Mouse (Mus musculus) lung, embryonic 14.5 days (tissue): ENCODE results near the gene Dag1. TPM values are rescaled to one million over a fixed set of nuclear protein-coding genes. Genes with fewer than 3 reads are reported as not detected.

ENCODE experiments used
- ATAC-seq: fragments of 200-750 bp; cut with Nextera tagmentation; 2 replicates; pipeline ENCODE4 v1.8.0; 2017; ENCODE audit warnings: mild to moderate bottlenecking, moderate TSS enrichment, moderate library complexity; ENCODE audit not compliant: insufficient read depth
- DNase-seq: peaks from one replicate; pipeline ENCODE4 v3.0.0-alpha.2; 2015
- H3K27ac ChIP-seq: fragments of 300-500 bp; sonication (generic); 2 replicates; pipeline ENCODE4 v1.5.1; 2014; ENCODE audit warnings: low read depth, mild to moderate bottlenecking, moderate library complexity
- H3K27me3 ChIP-seq: fragments of 300-500 bp; sonication (generic); 2 replicates; pipeline ENCODE4 v1.6.1; 2014; ENCODE audit warnings: low read length, control low read depth; ENCODE audit not compliant: insufficient read depth
- H3K36me3 ChIP-seq: fragments of 300-500 bp; sonication (generic); 2 replicates; pipeline ENCODE4 v1.6.1; 2014; ENCODE audit warnings: control low read depth; ENCODE audit not compliant: insufficient read depth
- H3K4me1 ChIP-seq: fragments of 300-500 bp; sonication (generic); 2 replicates; pipeline ENCODE4 v1.6.1; 2014; ENCODE audit warnings: antibody characterized with exemption, control low read depth; ENCODE audit not compliant: insufficient read depth
- H3K4me2 ChIP-seq: fragments of 300-500 bp; sonication (generic); 2 replicates; pipeline ENCODE4 v1.6.1; 2014; ENCODE audit warnings: mild to moderate bottlenecking
- H3K4me3 ChIP-seq: fragments of 300-500 bp; sonication (generic); 2 replicates; pipeline ENCODE4 v1.5.1; 2014; ENCODE audit warnings: low read depth, low read length
- H3K9ac ChIP-seq: fragments of 300-500 bp; sonication (generic); 2 replicates; pipeline ENCODE4 v1.6.1; 2014
- H3K9me3 ChIP-seq: fragments of 300-500 bp; sonication (generic); 2 replicates; pipeline ENCODE4 v1.6.1; 2016; ENCODE audit warnings: low read depth, low read length, control low read depth
- CTCF ChIP-seq: IDR thresholded peaks from 2 replicates; pipeline ENCODE4 v1.5.1; 2016; ENCODE audit warnings: antibody characterized with exemption, low read depth
- WGBS: fragments of 180-500 bp; shearing (Covaris S2); extraction: QIAGEN DNeasy Blood & Tissue Kit; methylation state at CpG from one replicate; pipeline ENCODE4 v1.1.7; 2014; 5-methylcytosine and 5-hydroxymethylcytosine counted together
- polyA plus RNA-seq: library from polyadenylated mRNA; unstranded; fragments of >200 nt; fragmentation: Nextera tagmentation; extraction: Ambion mirVana; gene quantifications from 2 replicates; pipeline ENCODE4 v1.2.1, GENCODE M21; 2014

The Dag1 gene
- polyA plus RNA-seq, 1 experiment from 2014 or later = 102 TPM

DNA sequence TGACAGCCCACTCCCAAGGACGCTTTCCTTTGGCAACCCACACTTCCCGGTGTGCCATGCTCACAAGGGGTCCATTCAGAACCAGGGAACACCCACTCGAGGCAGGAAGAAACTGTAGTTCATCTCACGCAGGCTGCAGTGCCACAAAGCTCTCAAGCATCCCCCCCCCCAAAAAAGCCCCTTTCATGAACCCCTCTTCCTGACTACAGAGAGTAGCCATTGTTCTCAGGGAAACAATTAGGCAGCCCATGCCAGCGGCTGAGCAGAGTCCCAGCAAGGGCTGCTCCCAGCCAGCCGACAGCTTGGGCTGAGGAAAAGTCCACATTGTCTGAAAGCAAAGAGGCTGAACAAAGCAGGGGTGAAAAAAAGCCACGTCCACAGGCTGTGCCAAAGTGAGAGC is 50.7 kb downstream of the Dag1 start:
- H3K27me3 ChIP-seq = no peaks in the 10 kb centered on the region
- H3K9ac ChIP-seq = 0 out of 2 replicates have a peak overlapping the region, but pooled peaks have one; percentile 9
- no peak overlapping the region for H3K4me3 ChIP-seq
- no peaks in the 10 kb centered on the region for H3K9me3 ChIP-seq
- DNase-seq (peak; percentile 58), ATAC-seq (peak; percentile 52; the same call in 1 of the 2 replicates)
- H3K4me1 ChIP-seq = no peaks in the 10 kb centered on the region
- H3K36me3 ChIP-seq = peaks cover 38% of the 10 kb centered on the region
- WGBS = 46% methylated on average over 7 of the region's 7 CpGs
- H3K4me2 ChIP-seq = no peak overlapping the region
- peak overlapping the region; percentile 21; the same call in 1 of the 2 replicates for H3K27ac ChIP-seq
- no peak for TF ChIP-seq CTCF

DNA sequence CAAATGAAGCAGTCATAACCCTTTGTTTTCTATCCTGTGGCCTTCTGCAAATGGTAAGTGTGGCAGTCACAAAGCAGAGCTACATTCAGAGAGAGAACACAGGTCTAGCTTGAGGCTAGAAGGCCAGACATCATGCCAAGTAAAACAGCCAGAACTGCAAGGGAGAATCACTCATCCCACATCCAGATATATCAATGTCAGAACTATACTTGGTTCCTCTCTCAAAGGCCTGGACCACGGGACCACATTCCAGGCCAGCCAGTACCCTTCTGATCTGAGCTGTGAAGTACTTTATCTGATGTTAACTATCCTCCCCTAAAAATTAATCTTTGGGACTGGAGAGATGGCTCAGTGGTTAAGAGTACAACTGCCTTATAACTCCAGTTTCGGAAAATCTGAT is 51.3 kb downstream of the Dag1 start:
- no peak for TF ChIP-seq CTCF
- H3K27ac ChIP-seq = no peak overlapping the region; the same call in 1 of the 2 replicates
- no peaks in the 10 kb centered on the region for H3K9me3 ChIP-seq
- no peak for DNase-seq
- H3K4me2 ChIP-seq = no peak overlapping the region
- no peak for ATAC-seq
- H3K9ac ChIP-seq = no peak overlapping the region
- WGBS = 57% methylated on average over 2 of the region's 2 CpGs
- H3K4me1 ChIP-seq = no peaks in the 10 kb centered on the region
- H3K4me3 ChIP-seq = no peak overlapping the region
- H3K27me3 ChIP-seq = no peaks in the 10 kb centered on the region
- H3K36me3 ChIP-seq = peaks cover 38% of the 10 kb centered on the region

GRCm38 (mm10) chr9:108205571-108205901 is 58.2 kb downstream of the Dag1 start:
- ATAC-seq (no peak), DNase-seq (no peak)
- no peaks in the 10 kb centered on the region for H3K4me1 ChIP-seq
- H3K4me3 ChIP-seq = no peak overlapping the region
- H3K4me2 ChIP-seq = no peak overlapping the region
- TF ChIP-seq CTCF = no peak
- 76% methylated on average over 3 of the region's 3 CpGs for WGBS
- H3K9me3 ChIP-seq = no peaks in the 10 kb centered on the region
- H3K36me3 ChIP-seq = peaks cover 39% of the 10 kb centered on the region
- no peak overlapping the region for H3K9ac ChIP-seq
- no peak overlapping the region for H3K27ac ChIP-seq
- H3K27me3 ChIP-seq = no peaks in the 10 kb centered on the region

- Histone ChIP-seq H3K27ac (no peak overlapping the region), H3K9me3 (no peaks in the 10 kb centered on the region), H3K9ac (no peak overlapping the region), H3K36me3 (peaks cover 39% of the 10 kb centered on the region), H3K4me1 (no peaks in the 10 kb centered on the region), H3K4me2 (no peak overlapping the region), H3K4me3 (no peak overlapping the region), H3K27me3 (no peaks in the 10 kb centered on the region)
- ATAC-seq (no peak), DNase-seq (no peak)
- 80% methylated on average over 8 of the region's 8 CpGs for WGBS
- no peak for TF ChIP-seq CTCF
Observed at GRCm38 (mm10) chr9:108204884-108205570, 58.7 kb downstream of the Dag1 start.

- Histone ChIP-seq H3K4me1 (no peaks in the 10 kb centered on the region), H3K27me3 (no peaks in the 10 kb centered on the region), H3K4me3 (no peak overlapping the region), H3K9me3 (no peaks in the 10 kb centered on the region), H3K36me3 (peaks cover 22% of the 10 kb centered on the region), H3K27ac (no peak overlapping the region), H3K9ac (no peak overlapping the region), H3K4me2 (peak overlapping the region; percentile 31; the same call in 1 of the 2 replicates)
- peak; percentile 72 for TF ChIP-seq CTCF
- ATAC-seq (no peak), DNase-seq (peak; percentile 91)
- 32% methylated on average over 13 of the region's 13 CpGs for WGBS
Observed at GRCm38 (mm10) chr9:108203015-108203414, 60.7 kb downstream of the Dag1 start.

DNA sequence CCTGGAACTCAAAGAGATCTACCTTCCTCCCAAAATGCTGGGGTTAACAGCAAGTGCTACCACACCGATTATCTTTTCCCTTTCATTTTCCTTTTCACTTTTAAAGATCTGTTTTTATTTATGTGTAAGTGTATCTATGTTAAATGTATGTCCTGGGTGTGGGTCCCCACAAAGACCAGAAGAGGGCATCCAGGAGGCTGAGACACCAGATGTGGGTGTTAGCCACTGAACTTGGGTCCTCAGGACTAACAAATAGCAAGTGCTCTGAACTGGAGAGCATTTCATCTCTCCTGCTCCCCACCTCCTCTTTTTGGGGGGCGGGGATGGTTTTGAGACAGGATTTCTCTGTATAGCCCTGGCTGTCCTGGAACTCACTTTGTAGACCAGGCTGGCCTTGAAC is 61.6 kb downstream of the Dag1 start:
- H3K4me1 ChIP-seq = 0 out of 2 replicates have a peak, but pooled peaks cover 2% of the 10 kb centered on the region
- no peak overlapping the region for H3K4me3 ChIP-seq
- ATAC-seq (no peak), DNase-seq (no peak)
- no peak overlapping the region for H3K27ac ChIP-seq
- H3K4me2 ChIP-seq = no peak overlapping the region
- H3K27me3 ChIP-seq = no peaks in the 10 kb centered on the region
- peak; percentile 26 for TF ChIP-seq CTCF
- H3K9me3 ChIP-seq = no peaks in the 10 kb centered on the region
- no peak overlapping the region for H3K9ac ChIP-seq
- WGBS = 98% methylated on average over 2 of the region's 2 CpGs
- peaks cover 13% of the 10 kb centered on the region for H3K36me3 ChIP-seq

GRCm38 (mm10) chr9:108201160-108201559 is 62.6 kb downstream of the Dag1 start:
- H3K4me3 ChIP-seq = no peak overlapping the region
- no peaks in the 10 kb centered on the region for H3K27me3 ChIP-seq
- H3K4me2 ChIP-seq = peak overlapping the region; percentile 56
- peak overlapping the region; percentile 32; the same call in 1 of the 2 replicates for H3K9ac ChIP-seq
- TF ChIP-seq CTCF = peak; percentile 82
- DNase-seq (peak; percentile 97), ATAC-seq (peak; percentile 97)
- H3K4me1 ChIP-seq = 0 out of 2 replicates have a peak, but pooled peaks cover 2% of the 10 kb centered on the region
- H3K36me3 ChIP-seq = peaks cover 3% of the 10 kb centered on the region
- H3K27ac ChIP-seq = no peak overlapping the region
- WGBS = under 1% methylated on average over 13 of the region's 13 CpGs
- H3K9me3 ChIP-seq = no peaks in the 10 kb centered on the region
